11 mouse cellular contexts compared by ENCODE assay signal in genomic region chr2:119520550-119520949, GRCm38 (mm10). TPM values are rescaled to one million over a fixed set of nuclear protein-coding genes. Genes with fewer than 3 reads are reported as not detected.
DNase-seq lines count a peak whose midpoint lies in the region; ATAC-seq and TF ChIP-seq lines count a peak whose summit lies in the region.
"Had no signal": no experiment of that assay in that cellular context is flagged by ENCODE, and none has a peak within 500 bp of the region (broad histone marks: within the 10 kb centered on the region; RNA-seq: fewer than 3 reads in every experiment).

No protein-coding gene starts in this region.

- no peak overlapping the region for H3K27ac ChIP-seq in embryonic facial prominence, embryonic 11.5 days (replicated peaks; ENCODE audit: low read depth, low read length)
- H3K27ac ChIP-seq in embryonic facial prominence, embryonic 10.5 days (replicated peaks): no peak overlapping the region
- H3K27ac ChIP-seq in limb, embryonic 14.5 days (replicated peaks; ENCODE audit: low read depth, low read length): no peak overlapping the region
- H3K27ac ChIP-seq in limb, embryonic 10.5 days: no peak overlapping the region
- H3K27ac ChIP-seq: lung, embryonic 15.5 days; neural tube, embryonic 13.5 days had no signal

- H3K27me3 ChIP-seq in embryonic facial prominence, embryonic 11.5 days (ENCODE audit: control insufficient read depth, insufficient read depth, low read length): no peaks in the 10 kb centered on the region
- H3K27me3 ChIP-seq in embryonic facial prominence, embryonic 10.5 days (replicated peaks; ENCODE audit: low read depth, poor library complexity, severe bottlenecking): no peaks in the 10 kb centered on the region
- no peaks in the 10 kb centered on the region for H3K27me3 ChIP-seq in limb, embryonic 14.5 days (ENCODE audit: control insufficient read depth, insufficient read depth, low read length)
- no peaks in the 10 kb centered on the region for H3K27me3 ChIP-seq in limb, embryonic 10.5 days (ENCODE audit: low read depth, poor library complexity, severe bottlenecking)
- H3K27me3 ChIP-seq: lung, embryonic 15.5 days; neural tube, embryonic 13.5 days had no signal

- 81% methylated on average over 7 of the region's 7 CpGs for WGBS in embryonic facial prominence, embryonic 11.5 days
- 77% methylated on average over 7 of the region's 7 CpGs for WGBS in embryonic facial prominence, embryonic 10.5 days
- 75% methylated on average over 7 of the region's 7 CpGs for WGBS in limb, embryonic 14.5 days
- 82% methylated on average over 7 of the region's 7 CpGs for WGBS in limb, embryonic 10.5 days

- no peak for TF ChIP-seq POLR2A in limb, embryonic 14.5 days (IDR thresholded peaks at IDR 0.05; ENCODE audit: borderline replicate concordance, extremely low read depth, insufficient read depth, insufficient read length)
- TF ChIP-seq POLR2A in brain, embryonic 14.5 days (IDR thresholded peaks at IDR 0.05; ENCODE audit: borderline replicate concordance, extremely low read depth, insufficient read depth, insufficient read length, poor library complexity, severe bottlenecking): no peak

- no peaks in the 10 kb centered on the region for H3K9me3 ChIP-seq in embryonic facial prominence, embryonic 11.5 days (replicated peaks; ENCODE audit: control insufficient read depth, low read length)
- no peaks in the 10 kb centered on the region for H3K9me3 ChIP-seq in embryonic facial prominence, embryonic 10.5 days
- no peaks in the 10 kb centered on the region for H3K9me3 ChIP-seq in limb, embryonic 14.5 days (ENCODE audit: control insufficient read depth, low read length)
- no peaks in the 10 kb centered on the region for H3K9me3 ChIP-seq in limb, embryonic 10.5 days (replicated peaks)
- H3K9me3 ChIP-seq: lung, embryonic 15.5 days; neural tube, embryonic 13.5 days had no signal

- ATAC-seq in embryonic facial prominence, embryonic 11.5 days (replicated peaks; ENCODE audit: insufficient number of reproducible peaks, low FRiP score, low TSS enrichment, low read depth): no peak
- no peak for ATAC-seq in limb, embryonic 14.5 days (ENCODE audit: low FRiP score, low read depth)

- DNase-seq in embryonic facial prominence, embryonic 11.5 days (ENCODE audit: low spot score): peak; percentile 18
- DNase-seq in embryonic facial prominence, embryonic 10.5 days (ENCODE audit: low spot score): no peak
- DNase-seq in limb, embryonic 14.5 days (ENCODE audit: low spot score): peak; percentile 26
- DNase-seq in limb, embryonic 10.5 days (ENCODE audit: low spot score): no peak
- DNase-seq in brain, embryonic 14.5 days (ENCODE audit: low read depth): peak; percentile 37
- peak; percentile 2 for DNase-seq in retina, postnatal 7 days (ENCODE audit: low read depth, low spot score)
- DNase-seq in neural tube, embryonic 10.5 days (ENCODE audit: extremely low spot score, low spot score): no peak
- DNase-seq in thymus, postnatal 25 days: no peak
- DNase-seq: adrenal gland, postnatal 10 days had no signal

- H3K4me3 ChIP-seq in embryonic facial prominence, embryonic 11.5 days (ENCODE audit: low read depth, low read length): no peak overlapping the region
- H3K4me3 ChIP-seq in embryonic facial prominence, embryonic 10.5 days: no peak overlapping the region
- H3K4me3 ChIP-seq in limb, embryonic 14.5 days (replicated peaks; ENCODE audit: low read length): no peak overlapping the region
- no peak overlapping the region for H3K4me3 ChIP-seq in limb, embryonic 10.5 days
- H3K4me3 ChIP-seq: lung, embryonic 15.5 days; neural tube, embryonic 13.5 days had no signal

- H3K4me1 ChIP-seq in embryonic facial prominence, embryonic 11.5 days (ENCODE audit: control insufficient read depth, insufficient read depth, low read length): no peaks in the 10 kb centered on the region
- no peaks in the 10 kb centered on the region for H3K4me1 ChIP-seq in embryonic facial prominence, embryonic 10.5 days
- no peaks in the 10 kb centered on the region for H3K4me1 ChIP-seq in limb, embryonic 14.5 days (ENCODE audit: control insufficient read depth, insufficient read depth, low read length)
- H3K4me1 ChIP-seq in limb, embryonic 10.5 days: no peaks in the 10 kb centered on the region
- H3K4me1 ChIP-seq: lung, embryonic 15.5 days; neural tube, embryonic 13.5 days had no signal

- no peak for TF ChIP-seq CTCF in brain, embryonic 14.5 days (IDR thresholded peaks at IDR 0.05; ENCODE audit: borderline replicate concordance, extremely low read depth, insufficient read depth, insufficient read length)

- no peaks in the 10 kb centered on the region for H3K36me3 ChIP-seq in embryonic facial prominence, embryonic 11.5 days (replicated peaks; ENCODE audit: control insufficient read depth, insufficient read depth, low read depth, low read length)
- H3K36me3 ChIP-seq in embryonic facial prominence, embryonic 10.5 days (replicated peaks): no peaks in the 10 kb centered on the region
- no peaks in the 10 kb centered on the region for H3K36me3 ChIP-seq in limb, embryonic 14.5 days (ENCODE audit: control insufficient read depth, insufficient read depth, low read length)
- H3K36me3 ChIP-seq in limb, embryonic 10.5 days: no peaks in the 10 kb centered on the region
- H3K36me3 ChIP-seq: lung, embryonic 15.5 days; neural tube, embryonic 13.5 days had no signal

- no peak overlapping the region for H3K4me2 ChIP-seq in embryonic facial prominence, embryonic 11.5 days (ENCODE audit: low read depth, low read length)
- no peak overlapping the region for H3K4me2 ChIP-seq in limb, embryonic 14.5 days (replicated peaks; ENCODE audit: low read depth, low read length, severe bottlenecking)
- H3K4me2 ChIP-seq: lung, embryonic 15.5 days; neural tube, embryonic 13.5 days had no signal

- H3K9ac ChIP-seq in embryonic facial prominence, embryonic 11.5 days (replicated peaks; ENCODE audit: low read length): no peak overlapping the region
- no peak overlapping the region for H3K9ac ChIP-seq in limb, embryonic 14.5 days (ENCODE audit: low read depth, low read length, severe bottlenecking)
- H3K9ac ChIP-seq: lung, embryonic 15.5 days; neural tube, embryonic 13.5 days had no signal

RNA-seq across cellular contexts. Expression of gene Exd1, which starts 26.9 kb away (rescaled TPM):
- polyA plus RNA-seq in embryonic facial prominence, embryonic 11.5 days (2014; fragmentation: Nextera tagmentation; extraction: Ambion mirVana): 0.40 and 0.48 TPM in 2 replicates
- 0.65 and 0.68 TPM in 2 replicates for polyA plus RNA-seq in embryonic facial prominence, embryonic 10.5 days (2016; fragmentation: Nextera tagmentation; extraction: Ambion mirVana)
- 0.12 and 0.19 TPM in 2 replicates for polyA plus RNA-seq in limb, embryonic 14.5 days (2012; rRNA removed)
- 0.12 and 0.39 TPM in 2 replicates for polyA plus RNA-seq in limb, embryonic 14.5 days (2014; fragmentation: Nextera tagmentation; extraction: Ambion mirVana)
- polyA plus RNA-seq in limb, embryonic 10.5 days (2016; fragmentation: Nextera tagmentation; extraction: Ambion mirVana): 0.44 and 0.67 TPM in 2 replicates
- polyA plus RNA-seq in brain, embryonic 14.5 days (2012; rRNA removed): 0.32 and 0.44 TPM in 2 replicates

RNA-seq across cellular contexts. Expression of gene Chp1, which starts 26.9 kb away (rescaled TPM):
- polyA plus RNA-seq in embryonic facial prominence, embryonic 11.5 days (2014; fragmentation: Nextera tagmentation; extraction: Ambion mirVana): 73.6 and 74.4 TPM in 2 replicates
- 53.3 and 53.6 TPM in 2 replicates for polyA plus RNA-seq in embryonic facial prominence, embryonic 10.5 days (2016; fragmentation: Nextera tagmentation; extraction: Ambion mirVana)
- polyA plus RNA-seq in limb, embryonic 14.5 days (2012; rRNA removed): 53.8 and 61.7 TPM in 2 replicates
- 55.6 and 64.4 TPM in 2 replicates for polyA plus RNA-seq in limb, embryonic 14.5 days (2014; fragmentation: Nextera tagmentation; extraction: Ambion mirVana)
- polyA plus RNA-seq in limb, embryonic 10.5 days (2016; fragmentation: Nextera tagmentation; extraction: Ambion mirVana): 46.9 and 57.3 TPM in 2 replicates
- polyA plus RNA-seq in brain, embryonic 14.5 days (2012; rRNA removed): 63.6 and 67.7 TPM in 2 replicates

RNA-seq across cellular contexts. Expression of gene Ino80, which starts 43.1 kb away (rescaled TPM):
- 3.6 and 4.3 TPM in 2 replicates for polyA plus RNA-seq in embryonic facial prominence, embryonic 11.5 days (2014; fragmentation: Nextera tagmentation; extraction: Ambion mirVana)
- polyA plus RNA-seq in embryonic facial prominence, embryonic 10.5 days (2016; fragmentation: Nextera tagmentation; extraction: Ambion mirVana): 3.5 and 4.3 TPM in 2 replicates
- polyA plus RNA-seq in limb, embryonic 14.5 days (2012; rRNA removed): 15.7 and 16.4 TPM in 2 replicates
- 6.3 TPM in 2 replicates for polyA plus RNA-seq in limb, embryonic 14.5 days (2014; fragmentation: Nextera tagmentation; extraction: Ambion mirVana)
- 3.1 and 3.8 TPM in 2 replicates for polyA plus RNA-seq in limb, embryonic 10.5 days (2016; fragmentation: Nextera tagmentation; extraction: Ambion mirVana)
- 11.9 and 15.2 TPM in 2 replicates for polyA plus RNA-seq in brain, embryonic 14.5 days (2012; rRNA removed)

Comparison
In these comparisons a context has a peak if more than half of its experiments do, and no peak if none do; other contexts are left out.
1. DNase-seq: peak in embryonic facial prominence, embryonic 11.5 days (single experiment), limb, embryonic 14.5 days (single experiment), brain, embryonic 14.5 days (single experiment) and retina, postnatal 7 days (single experiment); none in embryonic facial prominence, embryonic 10.5 days (single experiment), limb, embryonic 10.5 days (single experiment), neural tube, embryonic 10.5 days (single experiment) and thymus, postnatal 25 days (single experiment).